Mouse (Mus musculus): ENCODE data around the gene Gm6525. TPM values are rescaled to one million over a fixed set of nuclear protein-coding genes. Genes with fewer than 3 reads are reported as not detected.

Gene Gm6525
- total and polyA plus RNA-seq, 2 experiments from 2014 or later, result 2.3 TPM; not detected in 1

DNA sequence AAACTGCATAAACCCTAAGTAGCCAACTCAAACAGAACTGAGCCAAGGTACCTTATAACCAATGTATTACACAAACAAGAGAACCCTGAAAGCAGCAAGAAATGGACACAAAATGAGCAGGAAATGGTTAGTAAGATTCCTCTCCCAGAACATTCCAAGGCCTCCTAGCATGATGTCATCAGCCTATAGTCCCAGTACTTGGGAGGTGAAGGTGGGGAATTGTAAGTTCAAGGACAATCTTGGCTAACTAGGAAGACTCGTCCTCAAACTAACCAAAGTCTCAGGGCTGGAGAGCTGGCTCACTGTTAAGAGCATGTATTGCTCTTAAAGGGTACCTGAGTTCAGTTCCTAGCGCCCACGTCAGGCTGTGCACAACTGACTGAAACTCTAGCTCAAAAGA, 24.3 kb downstream of the Gm6525 start:
- 96% methylated on average over 3 of the region's 3 CpGs for WGBS
- no peak for TF ChIP-seq CTCF (IDR thresholded peaks at IDR 0.05; ENCODE audit: low read depth)
- Histone ChIP-seq H3K36me3 (ENCODE audit: insufficient read depth, low read length) (peaks cover 8% of the 10 kb centered on the region), H3K4me1 (ENCODE audit: insufficient read depth, low read length) (no peaks in the 10 kb centered on the region), H3K27ac (no peak overlapping the region), H3K27me3 (ENCODE audit: insufficient read depth, low read length) (no peaks in the 10 kb centered on the region), H3K9ac (replicated peaks; ENCODE audit: low read length) (no peak overlapping the region), H3K4me2 (ENCODE audit: low read depth, low read length) (no peak overlapping the region), H3K4me3 (ENCODE audit: low read length) (no peak overlapping the region), H3K9me3 (ENCODE audit: low read length) (no peaks in the 10 kb centered on the region)
- no peak for DNase-seq (ENCODE audit: low spot score)
- ATAC-seq, result no peak

DNA sequence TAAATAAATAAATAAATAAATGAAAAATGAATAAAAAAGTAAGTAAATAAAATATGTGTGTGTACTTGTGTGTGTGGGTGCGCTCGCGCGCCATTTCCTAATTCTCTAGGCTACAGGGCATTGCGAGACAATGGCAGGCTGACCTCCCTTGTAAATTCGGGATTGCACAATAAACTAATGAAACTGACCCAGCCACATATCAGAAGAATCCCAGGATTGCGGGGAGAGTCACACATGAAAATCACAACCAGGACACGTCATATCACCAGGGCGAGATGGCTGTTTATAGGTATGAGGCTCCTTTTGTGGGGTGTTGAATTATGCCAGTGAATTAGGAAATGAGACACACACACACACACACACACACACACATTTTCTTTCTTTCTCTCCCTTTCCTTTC, 25.6 kb downstream of the Gm6525 start:
- Histone ChIP-seq H3K9me3 (ENCODE audit: low read length) (no peaks in the 10 kb centered on the region), H3K36me3 (ENCODE audit: insufficient read depth, low read length) (peaks cover 4% of the 10 kb centered on the region)
- WGBS, result 92% methylated on average over 9 of the region's 9 CpGs

DNA sequence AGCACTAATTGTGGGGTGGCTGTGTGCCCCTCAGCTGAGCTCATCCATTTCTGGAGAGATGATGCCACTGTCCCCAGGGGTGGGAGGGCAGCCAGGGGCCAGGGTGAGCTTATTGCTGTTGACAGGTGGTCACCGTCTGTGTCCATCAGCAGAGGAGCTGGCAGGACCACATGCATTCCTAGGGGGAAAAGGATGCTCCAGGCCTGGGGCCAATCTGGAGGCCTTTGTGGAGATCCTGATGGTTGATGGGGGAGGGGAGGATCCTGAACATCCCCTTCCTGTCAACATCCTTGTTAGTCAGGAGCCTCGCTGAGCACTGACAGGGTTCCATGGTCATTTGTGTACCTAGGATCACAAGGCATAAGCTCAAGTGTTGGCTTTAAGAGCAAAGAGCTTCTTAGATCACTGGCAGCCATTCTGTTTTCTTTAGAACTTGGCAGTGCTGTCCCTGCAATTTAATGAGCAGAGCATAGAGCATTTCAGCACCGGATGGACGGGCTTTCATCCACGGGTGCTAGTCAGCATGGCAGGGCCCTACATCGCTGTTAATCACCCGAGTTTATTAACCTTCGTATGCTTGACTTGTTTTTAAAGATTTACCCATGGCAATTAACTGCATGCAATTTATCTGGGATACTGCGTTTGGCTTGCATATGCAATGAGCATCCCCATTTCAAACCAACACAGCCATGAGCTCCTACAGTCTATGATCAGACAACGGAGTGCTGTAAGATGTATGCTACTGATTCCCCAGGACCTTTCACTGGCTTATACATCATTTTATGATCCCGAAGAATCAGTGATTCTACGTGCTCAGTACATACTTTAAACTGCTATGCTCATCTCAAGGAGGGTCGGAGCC, 26.9 kb downstream of the Gm6525 start:
- ATAC-seq, result peak; percentile 88
- Histone ChIP-seq H3K36me3 (ENCODE audit: insufficient read depth, low read length) (peaks cover 7% of the 10 kb centered on the region; the same call in 1 of the 2 replicates), H3K4me2 (ENCODE audit: low read depth, low read length) (no peak overlapping the region), H3K9ac (replicated peaks; ENCODE audit: low read length) (no peak overlapping the region), H3K4me1 (ENCODE audit: insufficient read depth, low read length) (no peaks in the 10 kb centered on the region), H3K27ac (peak overlapping the region; percentile 60), H3K27me3 (ENCODE audit: insufficient read depth, low read length) (no peaks in the 10 kb centered on the region), H3K9me3 (ENCODE audit: low read length) (no peaks in the 10 kb centered on the region), H3K4me3 (ENCODE audit: low read length) (no peak overlapping the region)
- peak; percentile 80 for DNase-seq (ENCODE audit: low spot score)
- TF ChIP-seq CTCF (IDR thresholded peaks at IDR 0.05; ENCODE audit: low read depth), result no peak
- WGBS, result 31% methylated on average over 13 of the region's 13 CpGs

More for the DNA sequence above, 25.6 kb downstream of the Gm6525 start:
- Histone ChIP-seq H3K9ac (replicated peaks; ENCODE audit: low read length) (no peak overlapping the region), H3K4me3 (ENCODE audit: low read length) (no peak overlapping the region), H3K4me2 (ENCODE audit: low read depth, low read length) (no peak overlapping the region), H3K27ac (no peak overlapping the region), H3K4me1 (ENCODE audit: insufficient read depth, low read length) (no peaks in the 10 kb centered on the region), H3K27me3 (ENCODE audit: insufficient read depth, low read length) (no peaks in the 10 kb centered on the region)
- no peak for TF ChIP-seq CTCF (IDR thresholded peaks at IDR 0.05; ENCODE audit: low read depth)
- no peak for ATAC-seq
- DNase-seq (ENCODE audit: low spot score), result no peak

GRCm38 (mm10) chr3:84204640-84205039, 30.7 kb downstream of the Gm6525 start:
- Histone ChIP-seq H3K27me3 (ENCODE audit: insufficient read depth, low read length) (no peaks in the 10 kb centered on the region), H3K36me3 (ENCODE audit: insufficient read depth, low read length) (peaks cover 22% of the 10 kb centered on the region; the same call in 1 of the 2 replicates), H3K4me2 (ENCODE audit: low read depth, low read length) (no peak overlapping the region), H3K27ac (no peak overlapping the region), H3K9me3 (ENCODE audit: low read length) (no peaks in the 10 kb centered on the region), H3K4me3 (ENCODE audit: low read length) (no peak overlapping the region), H3K4me1 (ENCODE audit: insufficient read depth, low read length) (no peaks in the 10 kb centered on the region), H3K9ac (replicated peaks; ENCODE audit: low read length) (no peak overlapping the region)
- ATAC-seq, result no peak
- DNase-seq (ENCODE audit: low spot score), result no peak
- 82% methylated on average over 5 of the region's 5 CpGs for WGBS
- no peak for TF ChIP-seq CTCF (IDR thresholded peaks at IDR 0.05; ENCODE audit: low read depth)

DNA sequence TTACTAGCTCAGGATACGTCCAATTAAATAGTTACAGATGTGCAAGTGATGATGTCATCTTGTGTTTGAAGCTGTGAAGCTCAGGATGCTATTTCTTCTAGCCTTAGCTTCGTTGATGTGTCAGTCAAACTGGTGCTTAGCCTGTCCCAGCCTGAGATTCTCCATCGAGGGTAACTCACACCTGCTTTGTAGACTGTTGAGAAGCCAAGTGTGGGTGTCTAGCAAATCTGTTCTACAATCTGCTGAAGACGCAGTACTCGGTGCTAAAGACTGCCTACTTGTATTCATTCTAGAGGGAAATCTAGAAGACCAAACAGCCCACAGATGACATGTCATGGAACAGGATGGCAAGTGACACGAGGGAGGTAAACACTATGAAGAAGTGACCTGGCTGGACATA, 31.7 kb downstream of the Gm6525 start:
- Histone ChIP-seq H3K9me3 (ENCODE audit: low read length) (no peaks in the 10 kb centered on the region), H3K27ac (no peak overlapping the region), H3K4me1 (ENCODE audit: insufficient read depth, low read length) (no peaks in the 10 kb centered on the region), H3K4me2 (ENCODE audit: low read depth, low read length) (no peak overlapping the region), H3K4me3 (ENCODE audit: low read length) (no peak overlapping the region), H3K9ac (replicated peaks; ENCODE audit: low read length) (no peak overlapping the region), H3K36me3 (ENCODE audit: insufficient read depth, low read length) (peaks cover 22% of the 10 kb centered on the region; the same call in 1 of the 2 replicates), H3K27me3 (ENCODE audit: insufficient read depth, low read length) (no peaks in the 10 kb centered on the region)
- 88% methylated on average over 6 of the region's 6 CpGs for WGBS
- ATAC-seq, result no peak
- no peak for TF ChIP-seq CTCF (IDR thresholded peaks at IDR 0.05; ENCODE audit: low read depth)
- no peak for DNase-seq (ENCODE audit: low spot score)

- ATAC-seq, result no peak
- Histone ChIP-seq H3K4me1 (ENCODE audit: insufficient read depth, low read length) (no peaks in the 10 kb centered on the region), H3K36me3 (ENCODE audit: insufficient read depth, low read length) (peaks cover 22% of the 10 kb centered on the region; the same call in 1 of the 2 replicates), H3K4me3 (ENCODE audit: low read length) (no peak overlapping the region), H3K27ac (no peak overlapping the region), H3K9ac (replicated peaks; ENCODE audit: low read length) (no peak overlapping the region), H3K9me3 (ENCODE audit: low read length) (no peaks in the 10 kb centered on the region), H3K27me3 (ENCODE audit: insufficient read depth, low read length) (no peaks in the 10 kb centered on the region), H3K4me2 (ENCODE audit: low read depth, low read length) (no peak overlapping the region)
- no peak for TF ChIP-seq CTCF (IDR thresholded peaks at IDR 0.05; ENCODE audit: low read depth)
- 90% methylated on average over 3 of the region's 3 CpGs for WGBS
- DNase-seq (ENCODE audit: low spot score), result no peak
Observed at GRCm38 (mm10) chr3:84206106-84206505, 32.2 kb downstream of the Gm6525 start.

DNA sequence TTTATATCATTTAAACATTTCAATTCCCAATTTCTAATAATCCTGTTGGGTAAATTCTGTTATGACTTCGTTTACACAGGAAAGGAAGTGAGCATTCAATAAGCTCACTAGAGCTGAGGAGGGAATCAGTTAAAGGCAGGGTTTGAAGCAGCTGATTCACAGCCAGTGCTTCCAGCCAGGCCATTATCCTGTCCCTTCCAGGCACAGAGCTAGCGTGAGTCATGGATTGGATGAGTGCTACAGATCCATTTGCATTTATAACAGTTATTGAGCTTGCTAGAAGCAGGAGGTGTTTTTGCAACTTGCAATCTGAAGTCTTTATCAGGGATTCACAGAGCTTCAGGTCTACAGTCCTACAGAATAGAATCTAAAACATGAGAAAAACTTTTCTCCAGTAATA, 33.5 kb downstream of the Gm6525 start:
- WGBS, result 47% methylated on average over 2 of the region's 2 CpGs
- H3K4me1 ChIP-seq (ENCODE audit: insufficient read depth, low read length), result no peaks in the 10 kb centered on the region
- H3K4me2 ChIP-seq (ENCODE audit: low read depth, low read length), result no peak overlapping the region
- DNase-seq (ENCODE audit: low spot score) (no peak), ATAC-seq (no peak)
- H3K36me3 ChIP-seq (ENCODE audit: insufficient read depth, low read length), result peaks cover 22% of the 10 kb centered on the region; the same call in 1 of the 2 replicates
- no peak overlapping the region for H3K27ac ChIP-seq
- no peaks in the 10 kb centered on the region for H3K27me3 ChIP-seq (ENCODE audit: insufficient read depth, low read length)
- no peaks in the 10 kb centered on the region for H3K9me3 ChIP-seq (ENCODE audit: low read length)
- no peak for TF ChIP-seq CTCF (IDR thresholded peaks at IDR 0.05; ENCODE audit: low read depth)
- no peak overlapping the region for H3K4me3 ChIP-seq (ENCODE audit: low read length)
- no peak overlapping the region for H3K9ac ChIP-seq (replicated peaks; ENCODE audit: low read length)

Measured in hindbrain, postnatal 0 days (tissue).